Mouse (Mus musculus) stomach, postnatal 0 days (tissue): ENCODE data around the gene Nkx1-2. TPM values are rescaled to one million over a fixed set of nuclear protein-coding genes. Genes with fewer than 3 reads are reported as not detected.

Source experiments
- ATAC-seq: fragments of 200-750 bp; cut with Nextera tagmentation; 2 replicates; pipeline ENCODE4 v1.8.0; 2017; ENCODE audit not compliant: low FRiP score, low TSS enrichment
- DNase-seq: peaks from one replicate; pipeline ENCODE4 v3.0.0-alpha.2; 2016; ENCODE audit warnings: low spot score
- H3K27ac ChIP-seq: fragments of 300-500 bp; sonication (generic); replicated peaks from 2 replicates; pipeline ENCODE4 v1.5.1; 2014; ENCODE audit warnings: mild to moderate bottlenecking, control low read depth
- H3K27me3 ChIP-seq: fragments of 300-500 bp; sonication (generic); 2 replicates; pipeline ENCODE4 v1.6.1; 2014; ENCODE audit warnings: low read length; ENCODE audit not compliant: control insufficient read depth, insufficient read depth
- H3K36me3 ChIP-seq: fragments of 300-500 bp; sonication (generic); 2 replicates; pipeline ENCODE4 v1.6.1; 2014; ENCODE audit warnings: low read length, mixed read lengths; ENCODE audit not compliant: control insufficient read depth, insufficient read depth
- H3K4me1 ChIP-seq: fragments of 300-500 bp; sonication (generic); replicated peaks from 2 replicates; pipeline ENCODE4 v1.6.1; 2014; ENCODE audit warnings: antibody characterized with exemption; ENCODE audit not compliant: control insufficient read depth, insufficient read depth
- H3K4me2 ChIP-seq: fragments of 300-500 bp; sonication (generic); replicated peaks from 2 replicates; pipeline ENCODE4 v1.6.1; 2014; ENCODE audit warnings: low read depth, mild to moderate bottlenecking, control low read depth, moderate library complexity
- H3K4me3 ChIP-seq: fragments of 300-500 bp; sonication (generic); 2 replicates; pipeline ENCODE4 v1.5.1; 2014; ENCODE audit warnings: low read depth, low read length, control low read depth
- H3K9ac ChIP-seq: fragments of 300-500 bp; sonication (generic); 2 replicates; pipeline ENCODE4 v1.6.1; 2014; ENCODE audit warnings: mild to moderate bottlenecking, low read length, control low read depth, mixed read lengths
- H3K9me3 ChIP-seq: fragments of 300-500 bp; sonication (generic); 2 replicates; pipeline ENCODE4 v1.6.1; 2016; ENCODE audit warnings: low read length; ENCODE audit not compliant: control insufficient read depth
- CTCF ChIP-seq: IDR thresholded peaks from 2 replicates; pipeline ENCODE4 v1.5.1; 2016; ENCODE audit warnings: antibody characterized with exemption, low read depth, mild to moderate bottlenecking, moderate library complexity
- EP300 ChIP-seq: optimal IDR thresholded peaks from 2 replicates; pipeline ENCODE3; 2016; ENCODE audit warnings: antibody characterized with exemption
- WGBS: fragments of 180-500 bp; shearing (Covaris S2); extraction: QIAGEN DNeasy Blood & Tissue Kit; methylation state at CpG from one replicate; pipeline ENCODE4 v1.1.7; 2014; 5-methylcytosine and 5-hydroxymethylcytosine counted together
- polyA plus RNA-seq: library from polyadenylated mRNA; unstranded; fragments of >200 nt; fragmentation: Nextera tagmentation; extraction: Ambion mirVana; gene quantifications from 2 replicates; pipeline ENCODE4 v1.2.1, GENCODE M21; 2015

Gene Nkx1-2
- polyA plus RNA-seq, 1 experiment from 2014 or later = not detected

- peaks cover 10% of the 10 kb centered on the region for H3K4me1 ChIP-seq
- no peaks in the 10 kb centered on the region for H3K36me3 ChIP-seq
- H3K4me2 ChIP-seq = peak within 1 kb of the TSS; percentile 77
- peak; percentile 97 for DNase-seq
- WGBS = under 1% methylated on average over 48 of the region's 49 CpGs
- H3K27me3 ChIP-seq = no peaks in the 10 kb centered on the region
- ATAC-seq = peak; percentile 97
- TF ChIP-seq EP300 = no peak
- no peak for TF ChIP-seq CTCF
- peak within 1 kb of the TSS; percentile 65 for H3K4me3 ChIP-seq
- H3K9me3 ChIP-seq = no peaks in the 10 kb centered on the region
- H3K27ac ChIP-seq = peak within 1 kb of the TSS; percentile 99
- H3K9ac ChIP-seq = peak within 1 kb of the TSS; percentile 84
Measured at GRCm38 (mm10) chr7:132576116-132576650, 23.3 kb downstream of the Nkx1-2 start, which contains the start of gene Oat. Gene Oat, minus strand, starts transcription at chr7:132576398.

DNA sequence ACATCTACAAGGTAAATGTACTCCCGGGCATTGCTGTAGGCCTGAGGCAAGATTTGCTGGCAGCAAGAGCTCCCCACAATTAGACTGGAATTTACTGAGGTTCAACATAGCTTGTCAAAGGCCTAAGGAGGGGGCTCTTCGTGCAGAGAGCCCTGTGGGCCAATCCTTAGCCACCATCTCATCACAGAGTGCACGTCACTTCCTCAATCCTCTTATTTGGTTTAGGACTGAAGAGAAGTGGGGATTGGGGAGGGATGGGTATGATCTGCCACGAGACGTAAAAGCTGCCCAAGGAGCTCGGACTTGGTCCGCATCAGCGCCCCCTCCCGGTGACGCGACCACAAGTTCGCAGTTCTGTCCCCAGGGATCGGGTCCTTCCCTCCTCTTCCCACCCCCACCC is 23.8 kb downstream of the Nkx1-2 start:
- ATAC-seq (peak; percentile 89), DNase-seq (peak; percentile 86)
- Histone ChIP-seq H3K9ac (peak overlapping the region; percentile 84), H3K4me1 (peaks cover 12% of the 10 kb centered on the region), H3K9me3 (no peaks in the 10 kb centered on the region), H3K36me3 (no peaks in the 10 kb centered on the region), H3K4me3 (peak overlapping the region; percentile 65), H3K27ac (peak overlapping the region; percentile 99), H3K4me2 (peak overlapping the region; percentile 77), H3K27me3 (no peaks in the 10 kb centered on the region)
- 0% methylated on average over 13 of the region's 13 CpGs for WGBS
- TF ChIP-seq CTCF = peak; percentile 69
- no peak for TF ChIP-seq EP300

GRCm38 (mm10) chr7:132574646-132575045 is 24.8 kb downstream of the Nkx1-2 start:
- no peaks in the 10 kb centered on the region for H3K27me3 ChIP-seq
- H3K36me3 ChIP-seq = no peaks in the 10 kb centered on the region
- no peak overlapping the region for H3K9ac ChIP-seq
- peak overlapping the region; percentile 77; the same call in 1 of the 2 replicates for H3K4me2 ChIP-seq
- no peak for TF ChIP-seq EP300
- TF ChIP-seq CTCF = no peak
- DNase-seq = no peak
- 32% methylated on average over 5 of the region's 5 CpGs for WGBS
- H3K9me3 ChIP-seq = no peaks in the 10 kb centered on the region
- H3K4me1 ChIP-seq = peaks cover 12% of the 10 kb centered on the region
- H3K27ac ChIP-seq = no peak overlapping the region
- no peak for ATAC-seq
- H3K4me3 ChIP-seq = no peak overlapping the region

GRCm38 (mm10) chr7:132573205-132573604 is 26.2 kb downstream of the Nkx1-2 start:
- H3K4me1 ChIP-seq = peaks cover 12% of the 10 kb centered on the region
- H3K4me2 ChIP-seq = no peak overlapping the region
- H3K36me3 ChIP-seq = 0 out of 2 replicates have a peak, but pooled peaks cover 2% of the 10 kb centered on the region
- no peak overlapping the region for H3K27ac ChIP-seq
- DNase-seq = no peak
- H3K9me3 ChIP-seq = no peaks in the 10 kb centered on the region
- no peak for ATAC-seq
- WGBS = 53% methylated on average over 6 of the region's 6 CpGs
- H3K4me3 ChIP-seq = no peak overlapping the region
- no peaks in the 10 kb centered on the region for H3K27me3 ChIP-seq
- H3K9ac ChIP-seq = no peak overlapping the region
- no peak for TF ChIP-seq CTCF
- TF ChIP-seq EP300 = no peak

GRCm38 (mm10) chr7:132572738-132573137 is 26.7 kb downstream of the Nkx1-2 start:
- Histone ChIP-seq H3K4me1 (peaks cover 12% of the 10 kb centered on the region), H3K27me3 (no peaks in the 10 kb centered on the region), H3K4me2 (no peak overlapping the region), H3K9me3 (no peaks in the 10 kb centered on the region), H3K4me3 (no peak overlapping the region), H3K36me3 (0 out of 2 replicates have a peak, but pooled peaks cover 2% of the 10 kb centered on the region), H3K9ac (0 out of 2 replicates have a peak overlapping the region, but pooled peaks have one; percentile 27), H3K27ac (no peak overlapping the region)
- ATAC-seq = no peak
- 65% methylated on average over 3 of the region's 3 CpGs for WGBS
- DNase-seq = no peak
- TF ChIP-seq EP300 (no peak), CTCF (no peak)

GRCm38 (mm10) chr7:132571481-132571880 is 28.0 kb downstream of the Nkx1-2 start:
- TF ChIP-seq CTCF (no peak), EP300 (no peak)
- peak overlapping the region; percentile 18; the same call in 1 of the 2 replicates for H3K4me2 ChIP-seq
- H3K4me1 ChIP-seq = peaks cover 12% of the 10 kb centered on the region
- peak overlapping the region; percentile 61; the same call in 1 of the 2 replicates for H3K27ac ChIP-seq
- no peaks in the 10 kb centered on the region for H3K9me3 ChIP-seq
- H3K4me3 ChIP-seq = no peak overlapping the region
- 38% methylated on average over 8 of the region's 8 CpGs for WGBS
- 0 out of 2 replicates have a peak, but pooled peaks cover 2% of the 10 kb centered on the region for H3K36me3 ChIP-seq
- no peak for DNase-seq
- no peak overlapping the region for H3K9ac ChIP-seq
- no peaks in the 10 kb centered on the region for H3K27me3 ChIP-seq
- ATAC-seq = no peak
